Mouse (Mus musculus) cerebellum, adult 18-20 months (tissue): ENCODE data around the gene Tdp2.
A peak's percentile ranks its signal among the peaks of the same experiment; 100 is the strongest.

Experiments used
- DNase-seq, 2 experiments: peaks; one replicate each; pipeline ENCODE4 v3.0.0; 2021

Tdp2 gene

GRCm38 (mm10) chr13:24831353-24832130, at the start of gene Tdp2, which contains the start of gene Acot13:
Tdp2 (plus strand) TSS chr13:24831679.
Acot13 (minus strand) TSS chr13:24831540.
- DNase-seq = peak; percentile 92 to 95

- DNase-seq = no peak
Measured at GRCm38 (mm10) chr13:24781916-24782315, 49.6 kb upstream of the Tdp2 start.

GRCm38 (mm10) chr13:24786014-24786490, 45.4 kb upstream of the Tdp2 start:
- peak; percentile 65 to 76 for DNase-seq

GRCm38 (mm10) chr13:24787477-24787876, 44.0 kb upstream of the Tdp2 start:
- no peak for DNase-seq

GRCm38 (mm10) chr13:24791349-24791748, 40.1 kb upstream of the Tdp2 start:
- DNase-seq = no peak

- no peak for DNase-seq
Measured at GRCm38 (mm10) chr13:24792411-24793045, 39.0 kb upstream of the Tdp2 start.

- no peak for DNase-seq
Measured at GRCm38 (mm10) chr13:24798686-24799085, 32.8 kb upstream of the Tdp2 start.

GRCm38 (mm10) chr13:24799378-24799777, 32.1 kb upstream of the Tdp2 start:
- DNase-seq = no peak

GRCm38 (mm10) chr13:24799925-24800673, 31.4 kb upstream of the Tdp2 start:
- DNase-seq = peak; percentile 47 to 69

- DNase-seq = peak; percentile 95 to 99
Measured at GRCm38 (mm10) chr13:24800674-24801307, 30.7 kb upstream of the Tdp2 start.

- peak in 1 of 2 experiments; percentile 68 for DNase-seq
Measured at GRCm38 (mm10) chr13:24801308-24801921, 30.1 kb upstream of the Tdp2 start, which contains the start of gene BC005537. BC005537 (plus strand) TSS chr13:24801657.

GRCm38 (mm10) chr13:24802131-24802691, 29.3 kb upstream of the Tdp2 start:
- peak; percentile 18 to 42 for DNase-seq

GRCm38 (mm10) chr13:24803196-24803595, 28.3 kb upstream of the Tdp2 start:
- DNase-seq = no peak

- DNase-seq = no peak
Measured at GRCm38 (mm10) chr13:24806079-24806478, 25.4 kb upstream of the Tdp2 start.

GRCm38 (mm10) chr13:24812521-24812920, 19.0 kb upstream of the Tdp2 start:
- peak; percentile 33 to 43 for DNase-seq

- no peak for DNase-seq
Measured at GRCm38 (mm10) chr13:24814616-24815015, 16.9 kb upstream of the Tdp2 start.

- no peak for DNase-seq
Measured at GRCm38 (mm10) chr13:24816125-24817092, 15.1 kb upstream of the Tdp2 start.

GRCm38 (mm10) chr13:24819931-24820330, 11.5 kb upstream of the Tdp2 start:
- DNase-seq = no peak

- DNase-seq = no peak
Measured at GRCm38 (mm10) chr13:24822663-24823343, 8.7 kb upstream of the Tdp2 start.

- DNase-seq = no peak
Measured at GRCm38 (mm10) chr13:24824647-24825046, 6.8 kb upstream of the Tdp2 start.
